Mouse (Mus musculus) B cell, adult 67 days (primary cell): ENCODE results near the gene Rfx5. TPM values are rescaled to one million over a fixed set of nuclear protein-coding genes. Genes with fewer than 3 reads are reported as not detected.

ENCODE experiments used
- total RNA-seq, 2 experiments: library from RNA; stranded (reverse); gene quantifications; 4 replicates each; pipeline ENCODE4 v1.2.4; 2023

Gene Rfx5
- 100 to 1,000 TPM; 124 to 129 TPM for total RNA-seq

GRCm38 (mm10) chr3:94953764-94954616, at the start of gene Rfx5:
Rfx5 (plus strand) TSS chr3:94954075.

GRCm38 (mm10) chr3:94932809-94933564, 20.9 kb upstream of the Rfx5 start, which contains the start of gene Selenbp1:
Selenbp1 (plus strand) TSS chr3:94933056.

GRCm38 (mm10) chr3:94974528-94975422, 20.9 kb downstream of the Rfx5 start, which contains the start of gene Pi4kb:
Pi4kb (plus strand) TSS chr3:94974731.

Other genes starting within 250 kb of the Rfx5 start
- 1 to 10 TPM; 6.6 to 7.3 TPM for gene Cgn, start 167.6 kb upstream of the Rfx5 start, total RNA-seq
- 100 to 1,000 TPM in 1 of 2 experiments, 10 to 100 TPM in 1; 90.8 to 103 TPM for gene Pogz, start 116.5 kb upstream of the Rfx5 start, total RNA-seq
- gene Psmb4, start 67.1 kb upstream of the Rfx5 start, total RNA-seq, result 100 to 1,000 TPM; 197 to 231 TPM
- 1 to 10 TPM; 2.8 to 3.1 TPM for gene Selenbp1, start 21.0 kb upstream of the Rfx5 start, total RNA-seq
- 10 to 100 TPM; 80.9 to 85.0 TPM for gene Pi4kb, start 20.7 kb downstream of the Rfx5 start, total RNA-seq
- 10 to 100 TPM; 59.3 to 65.1 TPM for gene Zfp687, start 61.4 kb downstream of the Rfx5 start, total RNA-seq
- 100 to 1,000 TPM; 116 to 124 TPM for gene Psmd4, start 88.5 kb downstream of the Rfx5 start, total RNA-seq
- 10 to 100 TPM; 38.6 to 42.9 TPM for gene Pip5k1a, start 152.9 kb downstream of the Rfx5 start, total RNA-seq
- 10 to 100 TPM; 65.6 to 66.7 TPM for gene Vps72, start 156.9 kb downstream of the Rfx5 start, total RNA-seq
- gene Tmod4, start 170.4 kb downstream of the Rfx5 start, total RNA-seq, result 1 to 10 TPM; 1.4 to 2.9 TPM
- gene Scnm1, start 179.9 kb downstream of the Rfx5 start, total RNA-seq, result 10 to 100 TPM; 78.0 to 81.5 TPM
- gene Lysmd1, start 180.0 kb downstream of the Rfx5 start, total RNA-seq, result 10 to 100 TPM in 1 of 2 experiments, 1 to 10 TPM in 1; 9.6 to 10.1 TPM
- gene Tnfaip8l2, start 188.3 kb downstream of the Rfx5 start, total RNA-seq, result 10 to 100 TPM; 45.4 to 56.4 TPM
- 1 to 10 TPM in 1 of 2 experiments, under 1 TPM in 1; 0.41 to 1.2 TPM for gene Sema6c, start 206.4 kb downstream of the Rfx5 start, total RNA-seq